Mouse (Mus musculus) hindbrain, embryonic 16.5 days (tissue): ENCODE measurements around the gene Fhit. TPM values are rescaled to one million over a fixed set of nuclear protein-coding genes. Genes with fewer than 3 reads are reported as not detected.
A peak's percentile ranks its signal among the peaks of the same experiment; 100 is the strongest.

ENCODE experiments used
- ATAC-seq: fragments of 200-750 bp; cut with Nextera tagmentation; 2 replicates; pipeline ENCODE4 v1.8.0; 2017; ENCODE audit warnings: moderate TSS enrichment, moderate library complexity
- H3K27ac ChIP-seq: fragments of 300-500 bp; sonication (generic); 2 replicates; pipeline ENCODE4 v1.5.1; 2014; ENCODE audit warnings: low read depth, mild to moderate bottlenecking, control low read depth, low read length, moderate library complexity
- H3K27me3 ChIP-seq: fragments of 300-500 bp; sonication (generic); replicated peaks from 2 replicates; pipeline ENCODE4 v1.6.1; 2014; ENCODE audit warnings: low read length; ENCODE audit not compliant: control insufficient read depth, insufficient read depth
- H3K36me3 ChIP-seq: fragments of 300-500 bp; sonication (generic); 2 replicates; pipeline ENCODE4 v1.6.1; 2014; ENCODE audit warnings: mild to moderate bottlenecking, low read length, moderate library complexity, mixed read lengths; ENCODE audit not compliant: control insufficient read depth, insufficient read depth
- H3K4me1 ChIP-seq: fragments of 300-500 bp; sonication (generic); 2 replicates; pipeline ENCODE4 v1.6.1; 2014; ENCODE audit warnings: low read depth, low read length; ENCODE audit not compliant: control insufficient read depth, insufficient read depth
- H3K4me2 ChIP-seq: fragments of 300-500 bp; sonication (generic); 2 replicates; pipeline ENCODE4 v1.6.1; 2014; ENCODE audit warnings: mild to moderate bottlenecking, low read length, control low read depth, moderate library complexity
- H3K4me3 ChIP-seq: fragments of 300-500 bp; sonication (generic); 2 replicates; pipeline ENCODE4 v1.5.1; 2014; ENCODE audit warnings: mild to moderate bottlenecking, low read length, control low read depth, moderate library complexity
- H3K9ac ChIP-seq: fragments of 300-500 bp; sonication (generic); 2 replicates; pipeline ENCODE4 v1.6.1; 2014; ENCODE audit warnings: low read depth, mild to moderate bottlenecking, control low read depth, low read length, moderate library complexity
- H3K9me3 ChIP-seq: fragments of 300-500 bp; sonication (generic); 2 replicates; pipeline ENCODE4 v1.6.1; 2014; ENCODE audit warnings: mild to moderate bottlenecking, low read length, moderate library complexity; ENCODE audit not compliant: control insufficient read depth
- WGBS: fragments of 180-500 bp; shearing (Covaris S2); extraction: QIAGEN DNeasy Blood & Tissue Kit; methylation state at CpG from one replicate; pipeline ENCODE4 v1.1.7; 2014; 5-methylcytosine and 5-hydroxymethylcytosine counted together
- polyA plus RNA-seq: library from polyadenylated mRNA; unstranded; fragments of >200 nt; fragmentation: Nextera tagmentation; extraction: Ambion mirVana; gene quantifications from 2 replicates; pipeline ENCODE4 v1.2.1, GENCODE M21; 2015

Gene Fhit
- polyA plus RNA-seq, 1 experiment from 2014 or later, result 8.5 TPM

DNA sequence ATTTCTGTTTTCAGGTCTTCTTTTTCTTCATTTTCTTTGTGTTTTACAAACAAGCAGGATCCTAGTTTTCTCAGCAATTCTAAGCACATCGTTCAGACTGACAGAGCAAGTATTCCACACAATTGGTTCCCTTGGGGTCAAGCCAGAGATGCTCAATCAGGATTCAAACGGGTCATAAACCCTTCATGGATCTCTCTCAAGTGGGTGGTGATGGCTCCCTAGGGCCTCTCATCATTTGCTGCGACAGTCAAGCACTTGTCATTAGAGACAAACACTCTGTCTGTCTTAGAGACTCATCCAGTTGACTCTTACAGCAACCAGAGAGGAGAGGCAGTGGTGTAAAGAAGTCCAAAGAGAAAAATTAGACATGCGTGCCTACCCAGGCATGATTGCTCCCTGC is 948.6 kb downstream of the Fhit start:
- Histone ChIP-seq H3K36me3 (no peaks in the 10 kb centered on the region), H3K9me3 (no peaks in the 10 kb centered on the region), H3K4me1 (no peaks in the 10 kb centered on the region), H3K4me3 (no peak overlapping the region), H3K4me2 (no peak overlapping the region), H3K27me3 (no peaks in the 10 kb centered on the region), H3K27ac (no peak overlapping the region), H3K9ac (no peak overlapping the region)
- peak; percentile 60; the same call in 1 of the 2 replicates for ATAC-seq
- WGBS, result 32% methylated on average over 4 of the region's 4 CpGs

DNA sequence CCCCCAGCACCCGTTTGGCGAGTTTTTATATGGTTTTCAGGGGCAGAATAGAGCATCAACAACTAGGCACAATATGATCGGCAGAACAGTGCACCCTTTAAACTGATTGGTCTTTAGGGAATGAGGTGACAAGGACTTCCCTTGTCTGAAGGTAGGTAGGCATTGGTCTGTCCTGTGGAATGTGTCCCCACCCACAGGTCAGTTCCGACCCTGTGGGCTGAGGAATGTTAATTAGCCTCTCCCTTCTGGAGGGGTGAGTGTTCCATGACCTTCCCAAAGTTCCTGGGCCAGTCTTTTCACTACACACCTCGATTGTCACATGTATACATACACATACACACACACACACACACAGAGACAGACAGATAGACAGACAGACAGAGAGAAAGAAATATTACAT is 950.7 kb downstream of the Fhit start:
- Histone ChIP-seq H3K4me3 (no peak overlapping the region), H3K27me3 (no peaks in the 10 kb centered on the region), H3K4me2 (no peak overlapping the region), H3K9me3 (no peaks in the 10 kb centered on the region), H3K36me3 (no peaks in the 10 kb centered on the region), H3K9ac (no peak overlapping the region), H3K4me1 (no peaks in the 10 kb centered on the region), H3K27ac (no peak overlapping the region)
- 72% methylated on average over 5 of the region's 5 CpGs for WGBS
- no peak for ATAC-seq

DNA sequence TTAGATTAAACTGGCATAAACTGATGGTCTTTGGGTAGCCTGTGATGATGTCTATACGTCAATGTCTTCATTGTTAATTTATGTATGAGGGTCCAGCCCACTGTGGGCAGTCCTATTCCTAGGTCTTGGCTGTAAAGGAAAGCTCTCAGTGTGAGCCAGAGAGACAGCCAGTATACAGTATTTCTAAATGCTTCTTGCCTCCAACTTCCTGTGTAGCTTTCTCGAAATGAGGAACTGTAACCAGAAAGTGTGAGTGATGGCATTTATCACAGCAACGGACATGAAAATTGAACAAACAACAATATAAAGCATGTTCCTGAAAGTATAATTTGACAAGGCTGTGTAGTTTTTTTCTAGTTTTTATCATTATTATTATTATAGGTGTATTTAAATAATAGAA is 952.8 kb downstream of the Fhit start:
- WGBS, result 88% methylated on average over 3 of the region's 3 CpGs
- no peak overlapping the region for H3K4me2 ChIP-seq
- ATAC-seq, result no peak
- H3K9ac ChIP-seq, result no peak overlapping the region
- no peaks in the 10 kb centered on the region for H3K4me1 ChIP-seq
- no peaks in the 10 kb centered on the region for H3K36me3 ChIP-seq
- no peaks in the 10 kb centered on the region for H3K9me3 ChIP-seq
- H3K4me3 ChIP-seq, result no peak overlapping the region
- H3K27me3 ChIP-seq, result no peaks in the 10 kb centered on the region
- no peak overlapping the region for H3K27ac ChIP-seq

DNA sequence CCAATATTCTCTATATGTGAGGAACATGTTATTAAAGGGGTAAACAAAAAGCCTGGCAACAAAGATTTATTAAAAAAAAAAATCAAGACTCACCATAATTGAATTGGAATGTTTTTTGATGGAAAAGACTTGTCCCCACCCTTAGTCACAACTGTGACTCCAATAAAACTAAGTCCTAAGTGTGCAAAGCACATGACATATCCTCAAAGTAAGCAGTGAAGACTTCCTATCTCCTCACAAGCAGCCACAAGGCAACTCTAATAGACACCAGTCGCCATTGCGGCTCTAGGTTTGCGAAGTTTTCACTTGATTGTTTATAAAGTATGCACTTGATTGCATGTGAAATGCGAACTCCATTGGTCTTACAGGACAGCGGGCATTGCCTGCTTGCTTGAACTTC is 956.1 kb downstream of the Fhit start:
- 92% methylated on average over 5 of the region's 5 CpGs for WGBS
- Histone ChIP-seq H3K27ac (no peak overlapping the region), H3K9me3 (no peaks in the 10 kb centered on the region), H3K27me3 (no peaks in the 10 kb centered on the region), H3K4me1 (no peaks in the 10 kb centered on the region), H3K4me3 (no peak overlapping the region), H3K36me3 (no peaks in the 10 kb centered on the region), H3K9ac (no peak overlapping the region), H3K4me2 (no peak overlapping the region)
- ATAC-seq, result no peak

DNA sequence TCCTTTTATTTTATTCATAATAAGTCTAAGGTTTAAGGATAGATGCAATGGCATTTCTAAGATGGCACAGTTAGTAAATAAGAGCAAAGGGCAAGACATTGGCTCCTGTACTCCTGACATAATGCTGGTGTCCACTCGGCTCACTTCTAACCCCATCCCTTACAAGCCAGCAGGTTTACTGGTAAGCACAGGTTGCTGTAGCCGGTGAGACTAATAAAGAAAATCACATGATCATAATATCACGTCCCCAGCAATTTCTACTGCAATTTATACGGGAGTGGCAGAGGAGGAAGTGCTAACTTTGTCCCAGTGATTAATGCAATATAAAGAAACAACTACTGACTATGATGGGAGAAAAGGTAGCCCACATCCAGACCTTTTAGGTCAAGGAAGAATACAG is 956.5 kb downstream of the Fhit start:
- H3K9ac ChIP-seq, result no peak overlapping the region
- H3K9me3 ChIP-seq, result no peaks in the 10 kb centered on the region
- H3K27ac ChIP-seq, result no peak overlapping the region
- no peak overlapping the region for H3K4me3 ChIP-seq
- no peaks in the 10 kb centered on the region for H3K27me3 ChIP-seq
- 84% methylated on average over 4 of the region's 4 CpGs for WGBS
- H3K4me1 ChIP-seq, result no peaks in the 10 kb centered on the region
- H3K36me3 ChIP-seq, result no peaks in the 10 kb centered on the region
- ATAC-seq, result no peak
- no peak overlapping the region for H3K4me2 ChIP-seq

DNA sequence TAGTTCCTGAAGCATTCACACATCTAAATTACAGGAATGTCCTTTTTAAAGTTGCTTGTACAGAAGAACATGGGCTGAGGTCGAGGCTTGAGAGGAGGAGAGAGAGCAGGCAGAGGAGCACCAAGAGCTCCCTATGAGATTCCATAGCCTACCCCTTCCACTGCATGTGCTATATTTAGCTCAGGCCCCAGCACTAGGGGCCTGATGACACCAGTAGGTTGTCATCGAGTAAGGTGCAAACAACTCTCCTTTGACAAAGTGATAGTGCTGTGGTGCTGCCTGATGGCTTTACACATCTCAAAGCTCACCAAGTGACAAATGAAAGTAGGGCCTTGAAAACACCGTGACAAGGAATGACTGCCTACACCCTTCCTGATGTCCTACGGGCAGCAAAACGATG is 967.7 kb downstream of the Fhit start:
- WGBS, result 81% methylated on average over 5 of the region's 5 CpGs
- Histone ChIP-seq H3K4me2 (no peak overlapping the region), H3K27ac (no peak overlapping the region), H3K4me3 (no peak overlapping the region), H3K4me1 (no peaks in the 10 kb centered on the region), H3K36me3 (no peaks in the 10 kb centered on the region), H3K9me3 (no peaks in the 10 kb centered on the region), H3K9ac (no peak overlapping the region), H3K27me3 (no peaks in the 10 kb centered on the region)
- no peak for ATAC-seq

DNA sequence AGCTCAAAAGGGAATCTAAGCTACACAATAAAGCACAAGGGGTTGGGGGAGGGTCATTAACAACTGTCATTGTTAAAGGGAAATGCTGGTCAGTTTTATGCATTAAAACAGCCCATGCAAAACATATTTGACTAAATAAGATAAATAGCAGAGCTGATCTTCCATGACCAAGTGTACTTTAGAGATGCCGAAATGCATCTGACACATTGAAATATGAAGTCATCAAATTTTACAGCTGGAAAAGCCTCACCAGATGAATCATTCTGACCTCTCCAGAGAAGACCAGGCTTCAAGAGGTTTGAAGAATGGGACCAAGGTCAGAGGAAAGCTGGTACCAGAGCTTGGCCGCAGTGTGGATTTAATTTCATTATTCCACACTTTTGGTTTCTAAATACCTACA is 990.1 kb downstream of the Fhit start:
- 57% methylated on average over 2 of the region's 2 CpGs for WGBS
- Histone ChIP-seq H3K4me1 (no peaks in the 10 kb centered on the region), H3K4me3 (no peak overlapping the region), H3K9ac (no peak overlapping the region), H3K36me3 (no peaks in the 10 kb centered on the region), H3K27ac (no peak overlapping the region), H3K27me3 (no peaks in the 10 kb centered on the region), H3K9me3 (no peaks in the 10 kb centered on the region), H3K4me2 (no peak overlapping the region)
- no peak for ATAC-seq

DNA sequence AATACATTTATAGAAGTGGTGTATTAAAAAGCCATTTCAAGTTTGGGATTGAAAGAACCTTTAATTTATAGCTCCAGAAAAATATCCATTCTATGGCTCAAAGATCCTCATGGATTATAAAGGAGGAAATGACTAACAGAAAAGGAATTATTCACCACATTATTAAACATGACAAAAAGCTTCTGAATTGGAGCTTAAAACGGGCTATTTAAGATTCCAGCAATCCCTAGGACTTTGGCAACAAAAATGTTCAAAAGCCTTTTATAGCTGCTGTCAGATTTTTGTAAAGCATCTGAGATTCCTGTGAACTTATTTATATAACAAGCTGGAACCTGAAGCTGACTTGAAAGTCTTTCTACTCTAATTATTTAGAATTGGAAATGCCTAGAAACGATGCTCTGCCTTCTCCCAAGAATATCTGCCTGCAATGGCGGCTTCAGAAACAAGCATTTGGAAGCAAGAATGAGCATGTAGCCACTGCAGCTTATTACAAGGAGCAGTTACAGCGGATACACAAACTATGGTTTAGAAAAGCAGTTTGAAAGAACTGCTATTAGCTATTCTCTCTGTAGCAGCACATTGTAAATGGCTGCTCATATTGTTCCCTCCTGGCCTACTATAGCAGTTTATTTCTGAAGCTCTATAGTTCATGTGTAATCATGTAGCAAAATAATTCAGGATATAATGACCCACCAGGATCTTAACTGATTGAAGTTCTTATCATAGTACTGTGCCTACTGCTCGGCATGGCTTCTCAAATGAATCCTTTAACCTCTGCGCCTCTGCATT is 995.0 kb downstream of the Fhit start:
- Histone ChIP-seq H3K27me3 (no peaks in the 10 kb centered on the region), H3K4me1 (no peaks in the 10 kb centered on the region), H3K36me3 (no peaks in the 10 kb centered on the region), H3K9me3 (no peaks in the 10 kb centered on the region), H3K4me2 (no peak overlapping the region), H3K9ac (no peak overlapping the region), H3K27ac (no peak overlapping the region), H3K4me3 (no peak overlapping the region)
- 54% methylated on average over 6 of the region's 6 CpGs for WGBS
- no peak for ATAC-seq

DNA sequence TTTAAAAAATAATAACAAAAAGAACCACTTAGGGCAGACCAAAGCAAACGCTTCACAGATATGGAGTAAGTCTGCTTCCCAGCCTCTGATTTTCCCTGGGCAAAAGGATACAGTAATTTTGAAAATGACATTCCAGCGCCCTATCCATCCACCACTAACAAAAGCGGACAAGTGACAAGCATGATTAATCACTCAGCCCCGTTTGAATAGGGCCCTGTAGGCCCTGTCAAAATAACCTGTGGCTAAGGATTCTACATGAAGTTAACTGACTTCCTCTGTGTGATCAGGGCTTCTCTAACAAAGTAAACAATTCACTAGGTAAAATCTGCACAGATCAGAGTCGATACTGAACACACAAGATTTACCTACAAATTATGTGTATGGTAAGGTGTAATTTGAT is 1012.0 kb downstream of the Fhit start:
- H3K9ac ChIP-seq, result no peak overlapping the region
- ATAC-seq, result no peak
- 21% methylated on average over 5 of the region's 5 CpGs for WGBS

DNA sequence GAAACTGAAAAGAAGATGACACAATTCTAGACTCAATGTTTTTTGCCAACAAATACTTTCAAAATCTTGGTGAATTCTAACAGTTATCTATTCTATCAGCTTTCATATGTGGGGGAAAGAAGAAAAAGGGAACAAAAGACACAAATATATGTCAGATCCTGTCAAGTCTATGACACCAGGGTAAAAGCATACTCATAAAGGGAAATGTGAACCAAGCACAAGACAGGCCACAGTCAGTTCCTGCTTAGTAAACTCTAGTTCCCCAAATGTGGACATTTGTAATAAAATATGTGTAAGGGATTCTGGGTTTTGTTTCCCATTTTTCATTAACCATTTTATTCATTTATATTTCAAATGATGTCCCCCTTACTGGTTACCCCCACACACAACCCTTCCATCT is 1022.5 kb downstream of the Fhit start:
- Histone ChIP-seq H3K9me3 (no peaks in the 10 kb centered on the region), H3K27ac (no peak overlapping the region), H3K9ac (no peak overlapping the region), H3K4me3 (no peak overlapping the region), H3K4me2 (no peak overlapping the region), H3K27me3 (no peaks in the 10 kb centered on the region), H3K36me3 (no peaks in the 10 kb centered on the region), H3K4me1 (no peaks in the 10 kb centered on the region)
- no peak for ATAC-seq

More for the DNA sequence above, 1012.0 kb downstream of the Fhit start:
- Histone ChIP-seq H3K4me2 (no peak overlapping the region), H3K9me3 (no peaks in the 10 kb centered on the region), H3K4me3 (no peak overlapping the region), H3K27me3 (no peaks in the 10 kb centered on the region), H3K36me3 (no peaks in the 10 kb centered on the region), H3K4me1 (no peaks in the 10 kb centered on the region), H3K27ac (no peak overlapping the region)
